Mouse (Mus musculus) adrenal gland, postnatal 36 days (tissue): ENCODE results near the gene Plce1. TPM values are rescaled to one million over a fixed set of nuclear protein-coding genes. Genes with fewer than 3 reads are reported as not detected.

Experiments
- DNase-seq, 2 experiments: peaks; one replicate each; pipeline ENCODE4 v3.0.0; 2021; ENCODE audit warnings: mixed read lengths in 1 of 2
- total RNA-seq, 2 experiments: library from RNA; stranded (reverse); gene quantifications; 2 replicates each; pipeline ENCODE4 v1.2.3; 2021

The Plce1 gene
- total RNA-seq, 2 experiments from 2014 or later: 6.5 to 8.9 TPM

GRCm38 (mm10) chr19:38819427-38819802 lies 338.5 kb downstream of the Plce1 start:
- no peak for DNase-seq

GRCm38 (mm10) chr19:38820186-38820804 lies 339.4 kb downstream of the Plce1 start:
- DNase-seq: no peak

GRCm38 (mm10) chr19:38833224-38833623 lies 352.3 kb downstream of the Plce1 start:
- DNase-seq: no peak

Other genes starting within 250 kb of the Plce1 start
- under 1 TPM; 0.56 to 0.99 TPM for gene Lgi1, start 216.6 kb upstream of the Plce1 start, total RNA-seq
- 10 to 100 TPM; 17.3 to 20.2 TPM for gene Slc35g1, start 85.1 kb upstream of the Plce1 start, total RNA-seq